Mouse (Mus musculus) heart, adult 2 months (tissue): ENCODE data around the gene Hoxc11.

Experiments used
- CTCF ChIP-seq: fragments of 200-600 bp; IDR thresholded peaks from 2 replicates; pipeline ENCODE4 v1.8.1; 2022; ENCODE audit warnings: antibody characterized with exemption, mild to moderate bottlenecking, moderate library complexity
- POLR2A ChIP-seq: fragments of 200-500 bp; IDR thresholded peaks from 2 replicates; pipeline ENCODE4 v1.6.1; 2011; ENCODE audit warnings: mild to moderate bottlenecking, low read depth, low read length, control low read depth; ENCODE audit not compliant: insufficient read depth

DNA sequence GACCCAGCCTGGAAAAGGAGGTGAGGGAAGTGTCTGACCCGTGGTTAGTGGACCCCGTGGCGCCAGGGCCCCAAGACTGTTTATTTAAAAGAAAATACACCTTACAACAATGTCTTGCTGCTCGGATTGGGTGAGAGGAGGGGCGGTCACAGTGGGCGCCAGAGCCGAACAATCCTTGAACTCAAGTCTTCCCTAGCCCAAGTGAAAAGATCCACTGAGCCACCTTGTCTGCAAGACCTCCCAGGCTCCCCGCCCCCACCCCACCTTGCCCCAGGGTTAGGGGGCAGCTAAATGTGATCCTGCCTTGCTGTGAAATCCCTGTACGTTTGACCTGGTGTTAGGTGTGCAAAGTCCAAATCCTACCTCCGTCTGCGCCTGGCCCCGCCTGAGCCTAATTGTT is 2.7 kb downstream of the Hoxc11 start:
- TF ChIP-seq CTCF (no peak), POLR2A (no peak)
